Mouse (Mus musculus): ENCODE results near the gene Cdkal1. TPM values are rescaled to one million over a fixed set of nuclear protein-coding genes. Genes with fewer than 3 reads are reported as not detected.

The Cdkal1 gene
- total RNA-seq, 2 experiments from 2014 or later = 12.4 to 46.7 TPM

- ATAC-seq (ENCODE audit: poor library complexity, severe bottlenecking) = no peak
Observed at GRCm38 (mm10) chr13:29818314-29818713, 37.2 kb downstream of the Cdkal1 start.

GRCm38 (mm10) chr13:29810780-29811179 lies 44.7 kb downstream of the Cdkal1 start:
- ATAC-seq (ENCODE audit: poor library complexity, severe bottlenecking) = no peak

GRCm38 (mm10) chr13:29808383-29808782 lies 47.1 kb downstream of the Cdkal1 start:
- no peak for ATAC-seq (ENCODE audit: poor library complexity, severe bottlenecking)

- ATAC-seq (ENCODE audit: poor library complexity, severe bottlenecking) = no peak
Observed at GRCm38 (mm10) chr13:29807930-29808329, 47.5 kb downstream of the Cdkal1 start.

GRCm38 (mm10) chr13:29806871-29807270 lies 48.6 kb downstream of the Cdkal1 start:
- no peak for ATAC-seq (ENCODE audit: poor library complexity, severe bottlenecking)

- no peak for ATAC-seq (ENCODE audit: poor library complexity, severe bottlenecking)
Observed at GRCm38 (mm10) chr13:29805296-29805695, 50.2 kb downstream of the Cdkal1 start.

- ATAC-seq (ENCODE audit: poor library complexity, severe bottlenecking) = no peak
Observed at GRCm38 (mm10) chr13:29804034-29804433, 51.4 kb downstream of the Cdkal1 start.

- ATAC-seq (ENCODE audit: poor library complexity, severe bottlenecking) = no peak
Observed at GRCm38 (mm10) chr13:29802699-29803098, 52.8 kb downstream of the Cdkal1 start.

- ATAC-seq (ENCODE audit: poor library complexity, severe bottlenecking) = no peak
Observed at GRCm38 (mm10) chr13:29800078-29800477, 55.4 kb downstream of the Cdkal1 start.

- peak; percentile 67 for ATAC-seq (ENCODE audit: poor library complexity, severe bottlenecking)
Observed at GRCm38 (mm10) chr13:29792112-29792511, 63.4 kb downstream of the Cdkal1 start.

- peak; percentile 24; the same call in 1 of the 2 replicates for ATAC-seq (ENCODE audit: poor library complexity, severe bottlenecking)
Observed at GRCm38 (mm10) chr13:29791439-29791838, 64.0 kb downstream of the Cdkal1 start.

GRCm38 (mm10) chr13:29786984-29787383 lies 68.5 kb downstream of the Cdkal1 start:
- ATAC-seq (ENCODE audit: poor library complexity, severe bottlenecking) = no peak

GRCm38 (mm10) chr13:29784894-29785293 lies 70.6 kb downstream of the Cdkal1 start:
- ATAC-seq (ENCODE audit: poor library complexity, severe bottlenecking) = no peak

- ATAC-seq (ENCODE audit: poor library complexity, severe bottlenecking) = no peak
Observed at GRCm38 (mm10) chr13:29781332-29781731, 74.1 kb downstream of the Cdkal1 start.

- ATAC-seq (ENCODE audit: poor library complexity, severe bottlenecking) = no peak
Observed at GRCm38 (mm10) chr13:29780713-29781112, 74.8 kb downstream of the Cdkal1 start.

- no peak for ATAC-seq (ENCODE audit: poor library complexity, severe bottlenecking)
Observed at GRCm38 (mm10) chr13:29779519-29779918, 76.0 kb downstream of the Cdkal1 start.

GRCm38 (mm10) chr13:29779116-29779515 lies 76.4 kb downstream of the Cdkal1 start:
- ATAC-seq (ENCODE audit: poor library complexity, severe bottlenecking) = no peak

GRCm38 (mm10) chr13:29778124-29778523 lies 77.3 kb downstream of the Cdkal1 start:
- ATAC-seq (ENCODE audit: poor library complexity, severe bottlenecking) = no peak

GRCm38 (mm10) chr13:29777225-29777624 lies 78.2 kb downstream of the Cdkal1 start:
- no peak for ATAC-seq (ENCODE audit: poor library complexity, severe bottlenecking)

GRCm38 (mm10) chr13:29775603-29776230 lies 79.8 kb downstream of the Cdkal1 start:
- no peak for ATAC-seq (ENCODE audit: poor library complexity, severe bottlenecking)

- no peak for ATAC-seq (ENCODE audit: poor library complexity, severe bottlenecking)
Observed at GRCm38 (mm10) chr13:29773563-29773962, 81.9 kb downstream of the Cdkal1 start.

GRCm38 (mm10) chr13:29772970-29773369 lies 82.5 kb downstream of the Cdkal1 start:
- ATAC-seq (ENCODE audit: poor library complexity, severe bottlenecking) = 0 out of 2 replicates have a peak, but pooled peaks have one; percentile 26
